Mouse (Mus musculus) lung, postnatal 14 days (tissue): ENCODE measurements at regions not wholly inside any gene's neighbourhood (a gene's known extent, or its start where the extent isn't known, plus 50 kb on each side); places are given as distances from the start of the nearest gene placed in this dataset.

ENCODE experiments used
- DNase-seq: peaks from one replicate; pipeline ENCODE4 v3.0.0; 2021

GRCm38 (mm10) chr14:74409441-74409840 is 231.2 kb upstream of the Htr2a start:
- DNase-seq: no peak

- DNase-seq: no peak
Measured at GRCm38 (mm10) chr14:74428226-74428625, 212.4 kb upstream of the Htr2a start.

GRCm38 (mm10) chr14:74464027-74464682 is 176.5 kb upstream of the Htr2a start:
- DNase-seq: no peak

- DNase-seq: no peak
Measured at GRCm38 (mm10) chr14:74495504-74495903, 145.1 kb upstream of the Htr2a start.

GRCm38 (mm10) chr14:74511521-74511920 is 129.1 kb upstream of the Htr2a start:
- DNase-seq: no peak

GRCm38 (mm10) chr14:74516451-74516850 is 124.2 kb upstream of the Htr2a start:
- no peak for DNase-seq

GRCm38 (mm10) chr14:74519531-74519930 is 121.1 kb upstream of the Htr2a start:
- DNase-seq: no peak

- DNase-seq: no peak
Measured at GRCm38 (mm10) chr14:74521669-74522068, 119.0 kb upstream of the Htr2a start.

GRCm38 (mm10) chr14:74527246-74527645 is 113.4 kb upstream of the Htr2a start:
- no peak for DNase-seq

GRCm38 (mm10) chr14:74529368-74529951 is 111.2 kb upstream of the Htr2a start:
- DNase-seq: no peak

GRCm38 (mm10) chr14:74538187-74538586 is 102.5 kb upstream of the Htr2a start:
- no peak for DNase-seq

GRCm38 (mm10) chr14:74544028-74544427 is 96.6 kb upstream of the Htr2a start:
- DNase-seq: no peak

- DNase-seq: no peak
Measured at GRCm38 (mm10) chr14:74551091-74551490, 89.5 kb upstream of the Htr2a start.

- DNase-seq: no peak
Measured at GRCm38 (mm10) chr14:74553636-74554035, 87.0 kb upstream of the Htr2a start.

GRCm38 (mm10) chr14:74558359-74558758 is 82.3 kb upstream of the Htr2a start:
- no peak for DNase-seq
